Mouse (Mus musculus) hindbrain, embryonic 11.5 days (tissue): ENCODE data around the gene Cacna1d. TPM values are rescaled to one million over a fixed set of nuclear protein-coding genes. Genes with fewer than 3 reads are reported as not detected.

Experiments
- ATAC-seq: fragments of 200-750 bp; cut with Nextera tagmentation; 2 replicates; pipeline ENCODE4 v1.8.0; 2017; ENCODE audit warnings: mild to moderate bottlenecking, moderate TSS enrichment, moderate library complexity; ENCODE audit not compliant: low FRiP score
- DNase-seq: peaks from one replicate; pipeline ENCODE4 v3.0.0-alpha.2; 2015; ENCODE audit warnings: low spot score
- H3K27ac ChIP-seq: fragments of 300-500 bp; sonication (generic); 2 replicates; pipeline ENCODE4 v1.5.1; 2014; ENCODE audit warnings: mild to moderate bottlenecking, low read depth, low read length
- H3K27me3 ChIP-seq: fragments of 300-500 bp; sonication (generic); 2 replicates; pipeline ENCODE4 v1.6.1; 2014; ENCODE audit warnings: mild to moderate bottlenecking, low read length, moderate library complexity, mixed read lengths; ENCODE audit not compliant: control insufficient read depth, insufficient read depth
- H3K36me3 ChIP-seq: fragments of 300-500 bp; sonication (generic); 2 replicates; pipeline ENCODE4 v1.6.1; 2014; ENCODE audit warnings: mild to moderate bottlenecking, low read length, moderate library complexity, mixed read lengths; ENCODE audit not compliant: control insufficient read depth, insufficient read depth
- H3K4me1 ChIP-seq: fragments of 300-500 bp; sonication (generic); replicated peaks from 2 replicates; pipeline ENCODE4 v1.6.1; 2014; ENCODE audit warnings: low read length, mixed read lengths; ENCODE audit not compliant: control insufficient read depth, insufficient read depth
- H3K4me2 ChIP-seq: fragments of 300-500 bp; sonication (generic); replicated peaks from 2 replicates; pipeline ENCODE4 v1.6.1; 2014; ENCODE audit warnings: mild to moderate bottlenecking, low read depth, low read length
- H3K4me3 ChIP-seq: fragments of 300-500 bp; sonication (generic); 2 replicates; pipeline ENCODE4 v1.5.1; 2014; ENCODE audit warnings: low read depth, low read length
- H3K9ac ChIP-seq: fragments of 300-500 bp; sonication (generic); 2 replicates; pipeline ENCODE4 v1.6.1; 2014; ENCODE audit warnings: low read depth, low read length
- H3K9me3 ChIP-seq: fragments of 300-500 bp; sonication (generic); 2 replicates; pipeline ENCODE4 v1.6.1; 2016; ENCODE audit warnings: low read length; ENCODE audit not compliant: control insufficient read depth
- WGBS: fragments of 180-500 bp; shearing (Covaris S2); extraction: QIAGEN DNeasy Blood & Tissue Kit; methylation state at CpG from one replicate; pipeline ENCODE4 v1.1.7; 2014; 5-methylcytosine and 5-hydroxymethylcytosine counted together
- polyA plus RNA-seq: library from polyadenylated mRNA; unstranded; fragments of >200 nt; fragmentation: Nextera tagmentation; extraction: Ambion mirVana; gene quantifications from 2 replicates; pipeline ENCODE4 v1.2.1, GENCODE M21; 2014

The Cacna1d gene
- polyA plus RNA-seq, 1 experiment from 2014 or later: 2.9 TPM

DNA sequence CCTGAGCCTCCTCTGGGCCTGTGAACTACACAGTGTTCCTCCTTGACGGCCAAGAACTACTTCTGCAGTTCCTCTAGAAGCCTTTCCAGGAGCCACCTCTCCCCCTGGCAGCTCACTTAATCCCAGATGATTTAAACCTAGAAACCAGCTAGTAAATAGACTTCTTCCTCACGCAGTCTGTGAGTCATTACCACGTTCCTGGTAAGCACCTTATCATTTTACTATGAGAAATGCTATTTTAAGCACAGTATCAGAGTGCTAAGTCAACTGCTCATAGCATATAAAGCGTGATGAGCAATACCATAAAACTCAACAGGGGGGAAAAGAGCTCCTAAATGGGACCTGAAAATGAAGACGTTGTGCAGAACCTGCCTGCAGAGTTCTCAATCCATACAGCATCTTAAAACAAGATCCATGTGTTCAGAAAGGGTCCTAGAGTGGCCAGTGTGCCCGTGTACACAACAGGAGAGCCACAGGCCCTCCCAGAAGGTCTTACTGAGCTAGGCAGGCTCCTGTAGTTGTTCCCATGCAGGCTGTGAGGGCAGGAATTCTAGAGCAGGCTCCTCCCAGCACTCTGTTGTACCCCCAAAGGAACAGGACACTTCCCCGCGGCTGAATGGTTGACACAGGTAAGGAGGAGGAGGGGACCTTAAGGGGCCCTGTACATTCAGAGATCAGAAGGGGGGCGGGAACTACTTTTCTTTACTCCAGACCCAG, 377.7 kb downstream of the Cacna1d start:
- no peak overlapping the region for H3K27ac ChIP-seq
- 74% methylated on average over 9 of the region's 9 CpGs for WGBS
- no peaks in the 10 kb centered on the region for H3K36me3 ChIP-seq
- H3K4me3 ChIP-seq: no peak overlapping the region
- ATAC-seq (no peak), DNase-seq (no peak)
- no peaks in the 10 kb centered on the region for H3K9me3 ChIP-seq
- H3K27me3 ChIP-seq: no peaks in the 10 kb centered on the region
- no peak overlapping the region for H3K9ac ChIP-seq
- H3K4me1 ChIP-seq: no peaks in the 10 kb centered on the region
- H3K4me2 ChIP-seq: no peak overlapping the region

DNA sequence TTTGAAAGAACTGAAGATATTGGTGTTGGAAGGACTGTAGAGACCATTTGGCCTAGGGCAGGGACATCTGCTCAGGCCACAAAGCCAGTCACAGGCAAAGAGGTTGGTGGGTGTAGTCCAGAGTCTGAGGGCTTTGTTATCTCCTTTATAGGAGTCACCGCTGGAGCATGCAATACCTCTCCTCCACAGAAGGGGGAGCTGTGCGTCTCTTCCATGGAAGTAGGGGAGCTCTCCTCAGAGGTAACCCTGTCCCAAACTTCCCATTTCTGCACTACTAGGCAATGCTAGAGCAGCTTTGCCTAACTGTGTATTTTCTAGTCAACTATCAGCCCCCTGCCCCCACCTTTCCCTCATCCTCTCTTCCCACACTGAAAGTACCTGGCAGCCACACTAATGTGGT, 382.2 kb downstream of the Cacna1d start:
- H3K27ac ChIP-seq: no peak overlapping the region
- H3K4me3 ChIP-seq: no peak overlapping the region
- no peaks in the 10 kb centered on the region for H3K4me1 ChIP-seq
- H3K4me2 ChIP-seq: no peak overlapping the region
- H3K36me3 ChIP-seq: no peaks in the 10 kb centered on the region
- DNase-seq (peak; percentile 43), ATAC-seq (no peak)
- H3K9me3 ChIP-seq: no peaks in the 10 kb centered on the region
- H3K9ac ChIP-seq: no peak overlapping the region
- H3K27me3 ChIP-seq: no peaks in the 10 kb centered on the region
- 41% methylated on average over 2 of the region's 2 CpGs for WGBS

DNA sequence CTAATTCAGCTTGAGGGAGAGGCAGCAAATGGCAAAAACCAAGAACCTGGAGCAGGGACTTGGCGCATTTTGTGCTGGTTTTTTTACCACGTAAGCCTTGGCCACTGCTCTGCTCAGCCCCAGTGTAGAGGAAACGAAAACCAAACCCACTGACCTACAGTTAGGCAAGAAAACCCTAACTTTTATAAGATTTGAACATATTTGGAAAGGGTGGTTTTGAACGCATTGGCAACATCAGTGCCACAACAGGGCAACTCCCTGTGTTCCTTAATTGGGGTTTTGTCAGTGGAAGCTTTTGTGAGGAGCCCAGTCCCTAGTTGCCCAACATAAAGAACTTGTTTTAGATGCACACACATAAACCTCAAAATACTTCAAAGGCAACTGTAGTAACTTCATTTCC, 384.7 kb downstream of the Cacna1d start:
- no peaks in the 10 kb centered on the region for H3K27me3 ChIP-seq
- no peak overlapping the region for H3K4me3 ChIP-seq
- no peaks in the 10 kb centered on the region for H3K36me3 ChIP-seq
- no peak for DNase-seq
- WGBS: 92% methylated on average over 4 of the region's 4 CpGs
- H3K4me1 ChIP-seq: no peaks in the 10 kb centered on the region
- H3K4me2 ChIP-seq: no peak overlapping the region
- ATAC-seq: no peak
- no peak overlapping the region for H3K27ac ChIP-seq
- H3K9ac ChIP-seq: no peak overlapping the region
- H3K9me3 ChIP-seq: no peaks in the 10 kb centered on the region

DNA sequence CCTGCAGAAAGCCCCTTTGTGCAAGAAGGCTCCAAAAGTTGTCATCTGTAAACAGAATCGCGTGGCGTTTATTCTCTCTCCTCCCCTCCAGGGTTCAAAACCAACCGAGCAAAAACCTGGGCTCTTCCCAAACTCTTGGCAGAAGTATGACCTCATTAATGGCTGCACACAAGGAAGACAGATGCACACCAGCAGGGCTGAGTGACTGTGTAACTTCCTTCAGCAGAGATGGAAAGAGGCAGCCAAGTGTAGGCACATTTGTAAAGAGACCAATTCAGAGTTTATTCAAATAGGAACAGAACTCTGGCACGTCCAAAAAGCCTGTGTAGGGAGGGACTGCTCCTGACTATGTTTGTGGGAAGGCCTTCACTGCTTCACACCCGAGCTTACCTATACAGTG, 385.7 kb downstream of the Cacna1d start:
- H3K4me1 ChIP-seq: no peaks in the 10 kb centered on the region
- no peak for DNase-seq
- WGBS: 70% methylated on average over 6 of the region's 6 CpGs
- no peaks in the 10 kb centered on the region for H3K36me3 ChIP-seq
- no peaks in the 10 kb centered on the region for H3K27me3 ChIP-seq
- no peaks in the 10 kb centered on the region for H3K9me3 ChIP-seq
- H3K4me3 ChIP-seq: no peak overlapping the region
- no peak overlapping the region for H3K4me2 ChIP-seq
- H3K9ac ChIP-seq: no peak overlapping the region
- ATAC-seq: no peak
- no peak overlapping the region for H3K27ac ChIP-seq

DNA sequence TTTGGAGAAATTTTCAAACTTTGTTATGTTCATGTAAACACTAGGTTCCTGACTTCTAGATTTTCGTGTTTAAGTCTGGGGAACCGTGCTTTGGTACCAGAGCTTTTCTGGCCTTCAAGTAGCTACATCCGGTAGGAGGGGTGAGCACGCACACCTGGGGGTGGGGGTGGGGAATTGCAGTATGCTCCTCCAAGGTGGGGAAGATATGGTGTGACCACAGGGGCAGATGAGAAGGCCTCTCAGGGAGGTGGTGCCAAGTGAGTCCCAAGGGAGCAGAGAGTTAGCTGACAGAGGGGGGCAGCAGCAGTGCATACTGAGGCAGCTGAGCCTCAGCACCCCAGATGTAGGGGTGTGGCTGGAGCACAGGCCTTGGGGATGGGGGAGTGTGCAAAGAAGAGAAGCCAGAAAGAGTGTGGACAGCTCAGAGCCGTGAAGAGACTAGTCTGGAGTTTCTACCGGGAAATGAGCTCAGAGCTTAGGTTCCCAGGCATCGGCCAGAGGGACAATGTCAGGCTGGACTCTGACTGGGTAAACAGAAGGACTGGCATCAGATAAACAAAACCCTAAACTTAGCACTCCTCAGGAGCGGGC, 387.2 kb downstream of the Cacna1d start:
- Histone ChIP-seq H3K27me3 (no peaks in the 10 kb centered on the region), H3K4me3 (no peak overlapping the region), H3K36me3 (no peaks in the 10 kb centered on the region), H3K27ac (no peak overlapping the region), H3K4me2 (no peak overlapping the region), H3K4me1 (no peaks in the 10 kb centered on the region), H3K9ac (no peak overlapping the region), H3K9me3 (no peaks in the 10 kb centered on the region)
- WGBS: 62% methylated on average over 8 of the region's 8 CpGs
- ATAC-seq: no peak
- DNase-seq: no peak

DNA sequence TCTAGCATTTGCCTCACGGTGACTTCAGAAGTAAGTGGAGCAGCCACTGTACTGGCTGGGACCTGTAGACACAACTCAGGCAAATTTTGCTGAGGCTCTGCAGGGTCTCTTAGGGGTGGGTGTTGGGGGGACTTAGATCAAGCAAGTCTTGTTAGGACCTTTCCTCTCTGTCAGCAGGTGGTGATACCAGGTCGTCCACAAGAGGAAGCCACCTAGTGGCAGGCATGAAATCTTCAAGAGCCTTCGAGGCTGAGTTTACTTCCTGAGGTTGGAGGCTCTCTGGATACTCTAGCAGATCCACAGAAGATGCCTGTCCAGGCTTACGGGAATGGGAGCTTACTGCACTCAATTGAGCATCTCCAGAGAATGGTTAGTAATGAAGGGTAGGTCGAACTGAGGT, 394.0 kb downstream of the Cacna1d start:
- WGBS: 59% methylated on average over 5 of the region's 5 CpGs
- no peaks in the 10 kb centered on the region for H3K9me3 ChIP-seq
- ATAC-seq (no peak), DNase-seq (peak; percentile 7)
- no peaks in the 10 kb centered on the region for H3K36me3 ChIP-seq
- no peaks in the 10 kb centered on the region for H3K27me3 ChIP-seq
- H3K27ac ChIP-seq: no peak overlapping the region
- H3K9ac ChIP-seq: no peak overlapping the region
- no peak overlapping the region for H3K4me2 ChIP-seq
- H3K4me1 ChIP-seq: no peaks in the 10 kb centered on the region
- H3K4me3 ChIP-seq: no peak overlapping the region

DNA sequence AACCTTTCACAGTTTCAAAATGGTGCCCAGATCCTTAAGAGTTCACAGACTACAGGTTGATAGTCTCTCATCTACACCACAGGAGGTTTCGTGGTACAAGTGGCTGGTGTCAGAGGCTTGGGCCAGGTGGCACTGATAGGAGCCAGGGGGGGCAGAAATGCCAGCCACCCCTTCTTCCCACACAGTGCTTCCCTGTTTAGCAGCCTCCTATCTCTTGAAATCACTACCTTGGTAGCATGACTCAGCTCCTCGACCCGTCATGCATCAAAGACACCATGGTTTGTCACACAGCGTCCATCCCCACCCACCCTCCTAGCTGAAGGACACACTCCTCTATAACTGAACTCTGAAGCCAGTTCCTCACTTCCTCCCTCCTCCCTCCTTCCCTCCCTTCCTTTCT, 398.8 kb downstream of the Cacna1d start:
- ATAC-seq (no peak), DNase-seq (no peak)
- Histone ChIP-seq H3K27me3 (no peaks in the 10 kb centered on the region), H3K9me3 (no peaks in the 10 kb centered on the region), H3K4me1 (no peaks in the 10 kb centered on the region), H3K27ac (no peak overlapping the region), H3K4me2 (no peak overlapping the region), H3K9ac (no peak overlapping the region), H3K36me3 (no peaks in the 10 kb centered on the region), H3K4me3 (no peak overlapping the region)
- WGBS: 78% methylated on average over 4 of the region's 4 CpGs

DNA sequence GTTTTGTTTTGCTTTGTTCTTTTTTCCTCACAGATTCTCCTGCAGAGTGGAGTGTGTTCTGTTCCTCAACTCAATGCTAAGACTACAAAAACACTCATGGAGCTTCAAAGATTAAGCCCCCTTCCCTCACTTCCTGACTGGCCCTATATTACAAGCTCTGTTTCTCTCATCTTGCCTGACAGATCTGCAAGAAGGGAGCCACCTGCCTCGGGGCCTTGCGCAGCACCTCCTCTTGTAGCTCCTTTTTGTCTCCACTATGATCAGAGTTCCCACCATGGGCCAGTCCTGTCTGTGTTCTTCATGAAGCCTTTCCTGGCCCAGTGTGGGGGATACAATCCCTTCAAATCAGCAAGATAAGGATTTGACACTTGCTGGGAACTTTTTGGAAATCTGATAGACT, 399.2 kb downstream of the Cacna1d start:
- no peak for DNase-seq

DNA sequence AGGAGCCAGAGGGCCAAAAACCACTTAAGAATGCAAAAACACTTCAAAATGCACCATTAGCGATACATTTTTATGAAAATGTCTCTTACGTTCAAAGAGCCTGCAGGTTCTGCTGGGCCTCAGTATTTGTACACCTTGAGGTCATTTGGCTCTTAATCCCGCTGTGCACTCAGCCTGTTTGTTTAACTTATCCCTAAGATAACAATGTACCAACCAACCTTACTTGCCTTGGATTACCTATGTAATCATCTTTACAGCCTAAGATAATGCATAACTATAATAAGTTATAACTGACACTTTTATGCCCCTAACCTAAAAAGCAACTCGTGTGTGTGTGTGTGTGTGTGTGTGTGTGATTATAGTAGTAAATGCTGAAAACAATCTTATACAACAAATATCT, 411.5 kb downstream of the Cacna1d start:
- H3K36me3 ChIP-seq: no peaks in the 10 kb centered on the region
- WGBS: 86% methylated on average over 4 of the region's 4 CpGs
- no peak overlapping the region for H3K4me3 ChIP-seq
- H3K9me3 ChIP-seq: no peaks in the 10 kb centered on the region
- DNase-seq (no peak), ATAC-seq (no peak)
- H3K27ac ChIP-seq: no peak overlapping the region
- no peaks in the 10 kb centered on the region for H3K27me3 ChIP-seq
- no peak overlapping the region for H3K9ac ChIP-seq
- H3K4me1 ChIP-seq: no peaks in the 10 kb centered on the region
- H3K4me2 ChIP-seq: no peak overlapping the region

More for the DNA sequence above, 399.2 kb downstream of the Cacna1d start:
- no peaks in the 10 kb centered on the region for H3K36me3 ChIP-seq
- H3K9me3 ChIP-seq: no peaks in the 10 kb centered on the region
- H3K4me3 ChIP-seq: no peak overlapping the region
- H3K9ac ChIP-seq: no peak overlapping the region
- H3K4me2 ChIP-seq: no peak overlapping the region
- no peaks in the 10 kb centered on the region for H3K27me3 ChIP-seq
- WGBS: 83% methylated on average over 2 of the region's 2 CpGs
- H3K27ac ChIP-seq: no peak overlapping the region
- no peaks in the 10 kb centered on the region for H3K4me1 ChIP-seq
- no peak for ATAC-seq
